Mouse (Mus musculus) layer of hippocampus, postnatal 14 days (tissue): ENCODE data around the gene Marcksl1. TPM values are rescaled to one million over a fixed set of nuclear protein-coding genes. Genes with fewer than 3 reads are reported as not detected.

Experiments used
- DNase-seq, 2 experiments: peaks; one replicate each; pipeline ENCODE4 v3.0.0; 2021 to 2022; ENCODE audit warnings: low spot score in 2 of 2, mixed read lengths in 1 of 2
- microRNA-seq, 2 experiments: library from miRNA; unstranded; fragments of <30 nt; microRNA quantifications; one replicate each; pipeline ENCODE4 v1.2.0; 2021
- total RNA-seq, 2 experiments: library from RNA; stranded (reverse); gene quantifications; 2 replicates each; pipeline ENCODE4 v1.2.3; 2021

Marcksl1 gene
- total RNA-seq, 2 experiments from 2014 or later = 372 to 379 TPM

DNA sequence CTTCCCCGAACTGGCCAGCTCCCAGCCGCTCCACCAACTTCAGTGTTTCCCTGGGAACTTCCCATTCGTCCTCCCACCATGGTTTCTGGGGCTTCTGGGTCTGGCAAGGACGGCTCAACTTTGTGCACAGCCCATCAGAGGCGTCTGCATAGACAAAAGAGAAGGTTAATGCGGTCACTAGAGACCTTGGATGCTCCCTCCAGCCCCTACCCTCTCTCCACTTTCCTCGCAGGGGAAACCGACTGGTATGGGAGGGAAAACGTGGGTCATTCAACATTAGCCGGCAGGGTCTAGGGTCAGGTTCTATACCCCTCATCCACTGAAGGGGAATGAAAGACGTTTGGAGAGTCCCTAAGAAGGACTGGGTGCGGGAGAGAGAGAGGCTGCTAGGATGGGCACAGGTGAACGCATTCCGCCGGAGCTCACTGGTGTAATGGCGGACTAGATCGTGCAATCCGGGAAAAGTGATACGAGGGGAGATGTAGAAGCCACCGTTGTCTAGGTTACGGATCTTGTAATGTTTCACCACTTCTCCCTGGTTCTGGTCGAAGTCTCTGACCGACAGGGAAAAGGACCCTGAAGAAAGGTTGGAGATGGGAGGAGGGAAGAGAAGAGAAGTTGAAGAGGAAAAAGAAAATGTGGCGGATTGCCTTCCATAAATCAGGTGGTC is 42.6 kb downstream of the Marcksl1 start:
- no peak for DNase-seq

DNA sequence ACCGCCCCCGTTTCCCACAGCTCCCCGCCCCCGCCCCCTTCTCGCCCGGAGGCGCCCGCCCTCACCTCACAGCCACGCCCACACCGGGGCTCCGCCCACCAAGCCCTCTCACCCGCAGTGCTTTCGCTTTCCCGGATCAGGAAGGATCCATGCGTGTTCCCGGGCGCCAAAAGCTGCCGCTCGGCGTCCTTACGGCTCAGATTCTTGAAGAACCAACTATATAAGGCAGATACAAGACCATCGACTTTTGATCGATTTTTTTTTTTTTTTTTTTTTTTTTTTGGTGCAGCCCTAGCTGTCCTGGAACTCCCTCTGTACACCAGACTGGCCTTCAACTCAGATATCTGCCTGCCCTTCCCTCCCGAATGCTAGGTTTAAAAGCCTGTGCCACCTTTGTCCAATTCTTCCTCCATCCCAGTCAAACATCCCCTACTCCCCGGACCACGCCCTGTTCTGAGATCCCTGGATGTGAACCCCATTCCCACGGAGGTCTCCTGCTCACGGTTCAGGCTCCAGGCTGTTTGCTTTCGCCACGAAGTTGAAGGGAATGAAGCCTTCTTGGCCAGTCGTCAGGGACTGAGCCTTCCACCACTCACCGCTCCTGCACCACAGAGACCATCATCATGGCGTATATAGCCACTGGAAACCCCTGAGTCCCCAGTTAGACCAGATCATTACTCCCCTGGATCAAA is 43.3 kb downstream of the Marcksl1 start:
- peak; percentile 76 to 80 for DNase-seq

DNA sequence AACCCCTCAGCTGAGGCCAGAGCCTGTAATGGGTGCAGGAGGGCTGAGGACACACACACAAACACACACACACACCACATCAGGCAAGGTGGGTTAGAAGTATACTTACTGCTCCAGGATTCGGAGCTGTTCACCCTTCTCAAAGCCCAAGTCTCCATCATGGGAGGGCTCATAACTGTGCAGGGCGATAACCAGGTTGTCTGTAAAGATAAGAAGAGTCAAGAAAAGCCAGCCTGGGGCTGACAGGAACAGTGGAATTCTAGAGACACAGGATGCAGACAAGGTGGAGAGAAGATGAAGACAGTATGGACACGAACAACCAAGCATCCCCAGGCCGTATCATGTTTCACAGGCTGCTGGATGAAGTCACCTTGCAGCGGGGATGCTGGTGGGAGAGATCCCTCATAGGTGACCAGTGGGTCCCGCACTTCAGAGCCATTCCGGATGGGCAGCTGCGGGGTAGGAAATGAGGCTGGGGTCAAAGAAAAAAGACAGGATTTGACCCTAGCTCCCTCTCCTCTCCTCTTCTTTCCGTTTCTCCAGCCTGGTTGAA is 44.0 kb downstream of the Marcksl1 start:
- DNase-seq = no peak

DNA sequence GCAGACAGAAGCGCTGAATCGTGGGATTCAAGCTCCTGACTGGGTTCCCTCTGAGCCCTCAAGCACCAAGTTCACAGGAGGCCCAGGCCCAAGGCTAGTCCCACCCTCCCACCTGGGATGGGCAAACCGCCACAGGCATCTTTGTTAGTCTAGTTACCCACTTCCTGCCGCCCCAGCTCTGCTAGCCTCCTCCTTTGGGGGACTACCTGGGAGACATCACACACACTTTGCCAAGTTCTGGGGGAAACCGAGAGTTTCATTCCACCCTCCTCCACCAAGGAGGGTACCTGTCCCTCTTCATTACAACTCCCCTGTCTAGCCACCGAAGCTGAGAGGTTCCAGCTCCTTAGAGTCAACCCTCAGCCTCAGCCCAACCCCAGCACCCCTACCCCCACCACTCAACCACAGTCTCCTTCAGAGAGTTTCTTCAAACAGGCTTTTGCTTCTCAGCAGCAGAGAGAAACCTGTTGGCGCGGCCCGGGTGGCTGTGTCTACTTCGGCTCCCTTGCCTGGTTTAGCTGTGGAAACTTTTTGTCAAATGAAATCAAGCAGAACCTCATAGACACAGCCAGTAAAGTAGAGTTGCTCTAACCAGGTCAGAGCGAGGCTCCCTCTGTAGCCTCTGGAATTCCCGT is 45.1 kb downstream of the Marcksl1 start:
- no peak for DNase-seq

DNA sequence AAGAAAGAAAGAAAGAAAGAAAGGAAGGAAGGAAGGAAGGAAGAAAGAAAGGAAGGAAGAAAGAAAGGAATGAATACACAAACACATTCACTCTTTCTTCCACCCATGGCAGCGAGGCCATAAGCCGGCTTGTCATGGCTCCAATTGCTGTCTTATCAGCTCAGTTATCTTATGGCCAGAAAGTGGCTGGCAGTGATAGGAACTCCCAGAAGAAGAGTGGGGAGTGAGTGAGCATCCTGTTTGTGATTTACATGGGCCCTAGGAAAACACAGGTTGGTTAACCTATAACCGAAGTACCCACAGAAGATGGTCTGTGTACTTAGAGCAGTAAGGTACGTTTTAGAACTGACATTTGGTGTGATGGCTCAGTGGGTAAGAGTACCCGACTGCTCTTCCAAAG is 47.8 kb downstream of the Marcksl1 start:
- no peak for DNase-seq

DNA sequence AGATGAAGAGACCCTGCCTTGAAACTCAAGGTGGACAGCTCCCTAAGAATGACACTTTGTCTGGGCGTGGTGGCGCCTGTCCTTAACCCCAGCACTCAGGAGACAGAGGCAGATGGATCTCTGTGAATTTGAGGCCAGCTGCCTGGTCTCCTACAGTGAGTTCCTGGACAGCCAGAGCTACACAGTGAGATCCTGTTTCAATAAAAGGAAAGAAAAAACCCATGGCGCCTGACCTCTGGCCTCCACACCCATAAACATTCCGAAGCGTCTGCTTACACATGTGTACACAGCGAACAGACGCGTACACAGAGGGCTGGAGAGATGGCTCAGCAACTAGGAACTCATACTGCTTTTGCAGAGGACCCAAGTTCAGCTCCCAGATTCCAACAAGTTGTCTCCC is 50.3 kb downstream of the Marcksl1 start:
- DNase-seq = no peak

DNA sequence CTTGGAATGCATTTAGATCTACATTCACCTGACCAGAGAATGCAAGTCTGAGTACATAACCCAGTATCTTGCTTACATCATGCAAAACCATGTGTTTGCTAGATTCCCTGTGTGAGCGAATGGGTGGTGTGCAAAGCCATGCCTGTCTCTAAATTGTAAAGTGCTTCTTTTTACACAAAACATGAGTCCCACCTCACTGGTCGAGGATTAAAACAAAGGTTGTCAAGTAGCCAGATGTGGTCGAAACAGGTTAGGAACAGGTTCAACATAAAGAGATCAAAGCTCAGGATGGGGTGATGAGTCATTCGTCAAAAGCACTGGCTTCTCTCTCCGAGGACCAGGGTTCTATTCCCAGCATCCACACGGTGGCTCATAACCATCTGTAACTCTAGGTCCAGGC is 51.8 kb downstream of the Marcksl1 start:
- DNase-seq = no peak

Small RNAs within 50 kb of the gene (microRNA-seq; reads per million reads assigned to microRNA genes)
- 0 reads per million in 2 experiments for gene Mir8119

Other genes with a start within 250 kb of the Marcksl1 start
- 1 to 10 TPM; 1.2 TPM for gene Sync, start 226.0 kb upstream of the Marcksl1 start, total RNA-seq
- 100 to 1,000 TPM; 130 to 131 TPM for gene Rbbp4, start 178.2 kb upstream of the Marcksl1 start, total RNA-seq
- 10 to 100 TPM; 23.7 to 26.3 TPM for gene Zbtb8os, start 177.9 kb upstream of the Marcksl1 start, total RNA-seq
- 1 to 10 TPM; 6.1 to 6.3 TPM for gene Zbtb8a, start 135.5 kb upstream of the Marcksl1 start, total RNA-seq
- 1 to 10 TPM; 4.0 to 5.0 TPM for gene Zbtb8b, start 72.7 kb upstream of the Marcksl1 start, total RNA-seq
- gene Bsdc1, start 52.0 kb upstream of the Marcksl1 start, total RNA-seq = 10 to 100 TPM; 52.2 to 54.2 TPM
- gene Tssk3, start 22.6 kb upstream of the Marcksl1 start, total RNA-seq = not detected
- under 1 TPM in 1 of 2 experiments, not detected in 1; 0.72 TPM for gene Fam229a, start 22.4 kb upstream of the Marcksl1 start, total RNA-seq
- 10 to 100 TPM; 36.4 to 44.6 TPM for gene Hdac1, start 29.1 kb downstream of the Marcksl1 start, total RNA-seq
- 1 to 10 TPM; 4.0 to 4.4 TPM for gene Lck, start 60.1 kb downstream of the Marcksl1 start, total RNA-seq
- under 1 TPM in 1 of 2 experiments, not detected in 1; 0.37 TPM for gene Fam167b, start 65.0 kb downstream of the Marcksl1 start, total RNA-seq
- gene Eif3i, start 87.1 kb downstream of the Marcksl1 start, total RNA-seq = 100 to 1,000 TPM; 121 to 128 TPM
- gene Tmem234, start 87.1 kb downstream of the Marcksl1 start, total RNA-seq = 10 to 100 TPM; 86.1 to 90.9 TPM
- 1 to 10 TPM; 3.4 to 4.4 TPM for gene Dcdc2b, start 100.7 kb downstream of the Marcksl1 start, total RNA-seq
- 10 to 100 TPM; 31.3 to 35.7 TPM for gene Iqcc, start 105.5 kb downstream of the Marcksl1 start, total RNA-seq
- 100 to 1,000 TPM; 102 to 116 TPM for gene Ccdc28b, start 110.4 kb downstream of the Marcksl1 start, total RNA-seq
- 10 to 100 TPM; 39.8 to 46.9 TPM for gene Txlna, start 127.5 kb downstream of the Marcksl1 start, total RNA-seq
- 10 to 100 TPM; 88.9 to 93.4 TPM for gene Kpna6, start 159.2 kb downstream of the Marcksl1 start, total RNA-seq
- gene Tmem39b, start 183.3 kb downstream of the Marcksl1 start, total RNA-seq = 10 to 100 TPM; 12.8 to 15.2 TPM
- 10 to 100 TPM; 83.3 to 85.6 TPM for gene Khdrbs1, start 228.7 kb downstream of the Marcksl1 start, total RNA-seq